Mouse (Mus musculus): Measurements from ENCODE around the gene Gpr62.

GRCm38 (mm10) chr9:106501846-106502245, 36.1 kb upstream of the Gpr62 start:
- TF ChIP-seq GATA1 (IDR thresholded peaks at IDR 0.05; ENCODE audit: borderline replicate concordance, low read length) (no peak), FLI1 (IDR thresholded peaks at IDR 0.05; ENCODE audit: low read length) (no peak)
